Mouse (Mus musculus) CH12.LX (cell line): ENCODE data around the gene Capsl.

Experiments
- CHD1 ChIP-seq: IDR thresholded peaks from 2 replicates; pipeline ENCODE4 v1.6.1; 2012; ENCODE audit warnings: low read depth, low read length, improper control_type of control experiment, inconsistent platforms
- CTCF ChIP-seq, 2 experiments: IDR thresholded peaks in 1 of 2; conservative IDR thresholded peaks in 1 of 2; 2 replicates each; pipeline ENCODE4 v1.5.1; 2011 to 2012; ENCODE audit warnings: low read depth in 2 of 2, low read length in 2 of 2, improper control_type of control experiment in 1 of 2, inconsistent platforms in 1 of 2, mild to moderate bottlenecking in 1 of 2, moderate library complexity in 1 of 2
- EP300 ChIP-seq: IDR thresholded peaks from 2 replicates; pipeline ENCODE4 v1.6.1; 2011; ENCODE audit warnings: low read length, improper control_type of control experiment
- GABPA ChIP-seq: IDR thresholded peaks from 2 replicates; pipeline ENCODE4 v1.6.1; 2012; ENCODE audit warnings: low read depth, low read length, improper control_type of control experiment, inconsistent platforms; ENCODE audit not compliant: insufficient replicate concordance
- HCFC1 ChIP-seq: IDR thresholded peaks from 2 replicates; pipeline ENCODE4 v1.6.1; 2012; ENCODE audit warnings: low read depth, mild to moderate bottlenecking, inconsistent platforms, low read length, improper control_type of control experiment
- IRF4 ChIP-seq: IDR thresholded peaks from 2 replicates; pipeline ENCODE4 v1.6.1; 2014; ENCODE audit warnings: low read depth, mild to moderate bottlenecking, inconsistent platforms, low read length, improper control_type of control experiment
- MAFK ChIP-seq: IDR thresholded peaks from 2 replicates; pipeline ENCODE4 v1.6.1; 2011; ENCODE audit warnings: low read length, improper control_type of control experiment; ENCODE audit not compliant: insufficient replicate concordance
- MAZ ChIP-seq: IDR thresholded peaks from 2 replicates; pipeline ENCODE4 v1.6.1; 2012; ENCODE audit warnings: low read depth, mild to moderate bottlenecking, inconsistent platforms, low read length, improper control_type of control experiment, moderate library complexity
- POLR2A ChIP-seq: IDR thresholded peaks from 2 replicates; pipeline ENCODE4 v1.6.1; 2011; ENCODE audit warnings: low read depth, mild to moderate bottlenecking, improper control_type of control experiment, low read length
- RCOR1 ChIP-seq: conservative IDR thresholded peaks from 2 replicates; pipeline ENCODE4 v1.6.1; 2012; ENCODE audit warnings: low read depth, mild to moderate bottlenecking, inconsistent platforms, low read length, improper control_type of control experiment
- TBP ChIP-seq: conservative IDR thresholded peaks from 2 replicates; pipeline ENCODE4 v1.6.1; 2011; ENCODE audit warnings: low read depth, low read length, improper control_type of control experiment
- TCF12 ChIP-seq: IDR thresholded peaks from 2 replicates; pipeline ENCODE4 v1.6.1; 2014; ENCODE audit warnings: low read depth, mild to moderate bottlenecking, inconsistent platforms, low read length, improper control_type of control experiment
- ZKSCAN1 ChIP-seq: IDR thresholded peaks from 2 replicates; pipeline ENCODE4 v1.6.1; 2012; ENCODE audit warnings: low read depth, inconsistent platforms, low read length, improper control_type of control experiment, borderline replicate concordance
- ZNF384 ChIP-seq: IDR thresholded peaks from 2 replicates; pipeline ENCODE4 v1.6.1; 2012; ENCODE audit warnings: low read depth, low read length, improper control_type of control experiment, inconsistent platforms

GRCm38 (mm10) chr15:9489417-9490118 lies 53.7 kb downstream of the Capsl start:
- no peak for TF ChIP-seq CTCF (conservative IDR thresholded peaks at IDR 0.05 in 1 of 2, IDR thresholded peaks at IDR 0.05 in 1 of 2; ENCODE audit: low read depth in 2 of 2, low read length in 2 of 2)
- no peak for TF ChIP-seq POLR2A
- no peak for TF ChIP-seq MAFK
- TF ChIP-seq IRF4, result no peak
- no peak for TF ChIP-seq HCFC1
- no peak for TF ChIP-seq MAZ
- no peak for TF ChIP-seq EP300
- TF ChIP-seq TBP, result no peak
- no peak for TF ChIP-seq ZKSCAN1
- TF ChIP-seq RCOR1, result no peak
- no peak for TF ChIP-seq TCF12
- TF ChIP-seq CHD1, result no peak
- no peak for TF ChIP-seq ZNF384
- no peak for TF ChIP-seq GABPA
